Mouse (Mus musculus): Measurements from ENCODE around the gene 2810408A11Rik. TPM values are rescaled to one million over a fixed set of nuclear protein-coding genes. Genes with fewer than 3 reads are reported as not detected.

The 2810408A11Rik gene
- polyA plus RNA-seq, 1 experiment = 3.0 TPM

DNA sequence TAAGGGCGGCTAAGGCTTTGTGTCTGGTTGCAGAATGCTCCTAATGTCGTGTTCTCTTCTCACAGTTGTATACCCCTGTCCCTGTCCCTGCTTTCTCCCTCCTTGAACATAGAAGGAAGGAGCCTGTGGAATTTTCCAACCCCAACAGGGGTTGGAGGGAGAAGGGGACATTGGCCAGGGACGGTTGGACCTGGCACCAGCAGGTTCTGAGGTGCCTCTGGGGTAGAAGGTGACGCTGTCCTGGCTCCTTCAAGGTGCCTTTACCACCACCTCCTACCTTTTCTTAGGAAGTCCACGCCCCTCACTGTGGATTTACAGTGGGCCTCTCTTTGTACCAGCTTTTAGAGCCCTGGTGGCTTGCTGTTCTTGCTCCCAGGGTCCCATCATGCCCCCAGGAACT, 37.0 kb upstream of the 2810408A11Rik start:
- Histone ChIP-seq H3K27me3 (ENCODE audit: control insufficient read depth, insufficient read depth, insufficient read length) (peaks cover 48% of the 10 kb centered on the region), H3ac (ENCODE audit: control insufficient read depth, insufficient read length) (no peak overlapping the region), H3K36me3 (ENCODE audit: control insufficient read depth, insufficient read depth) (no peaks in the 10 kb centered on the region), H3K79me2 (ENCODE audit: control insufficient read depth, insufficient read depth) (no peaks in the 10 kb centered on the region), H3K4me2 (ENCODE audit: low read depth) (no peak overlapping the region), H3K4me3 (no peak overlapping the region)
- TF ChIP-seq MAX (IDR thresholded peaks at IDR 0.05; ENCODE audit: low read depth) (no peak), CEBPB (IDR thresholded peaks at IDR 0.05; ENCODE audit: insufficient read depth, poor library complexity, severe bottlenecking) (no peak), E2F4 (IDR thresholded peaks at IDR 0.05; ENCODE audit: insufficient read depth) (no peak), MYOG (IDR thresholded peaks at IDR 0.05; ENCODE audit: control insufficient read depth in 1 of 3, insufficient read depth in 1 of 3, insufficient read length in 2 of 3, low read depth in 2 of 3) (no peak), TCF3 (IDR thresholded peaks at IDR 0.05; ENCODE audit: insufficient read length, low read depth) (no peak), POLR2AphosphoS2 (IDR thresholded peaks at IDR 0.05; ENCODE audit: insufficient read length, low read depth) (no peak), MYOD1 (IDR thresholded peaks at IDR 0.05; ENCODE audit: control insufficient read depth in 1 of 3, insufficient read length in 2 of 3, low read depth in 2 of 3) (no peak), TCF12 (IDR thresholded peaks at IDR 0.05; ENCODE audit: insufficient read depth, poor library complexity, severe bottlenecking) (no peak), POLR2A (IDR thresholded peaks at IDR 0.05; ENCODE audit: insufficient read length, low read depth) (no peak), REST (IDR thresholded peaks at IDR 0.05; ENCODE audit: insufficient read depth, insufficient read length) (no peak), USF1 (IDR thresholded peaks at IDR 0.05; ENCODE audit: low read depth) (no peak), SRF (IDR thresholded peaks at IDR 0.05; ENCODE audit: control insufficient read depth, insufficient read length, low read depth) (no peak)

DNA sequence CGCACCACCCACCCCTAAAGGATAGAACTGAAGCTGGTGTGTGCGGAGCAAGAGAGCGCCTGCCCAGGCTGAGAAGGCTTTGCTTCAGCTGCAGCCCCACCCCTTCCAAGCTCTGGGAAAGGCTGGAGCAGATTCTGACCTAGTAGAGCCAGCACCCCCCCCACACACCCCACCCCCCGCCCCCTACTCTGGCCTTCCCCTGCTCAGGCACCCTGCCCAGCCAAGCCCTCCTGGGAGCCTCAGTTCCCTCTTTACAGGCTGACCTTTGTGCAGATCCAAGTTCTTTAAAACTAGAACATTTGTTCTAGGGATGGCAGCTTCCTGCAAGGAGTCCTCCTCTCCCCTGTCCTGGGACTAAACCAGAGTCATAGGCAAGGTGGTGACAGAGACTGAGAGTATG, 36.6 kb upstream of the 2810408A11Rik start:
- Histone ChIP-seq H3K4me2 (ENCODE audit: low read depth) (no peak overlapping the region), H3K27me3 (ENCODE audit: control insufficient read depth, insufficient read depth, insufficient read length) (peaks cover 48% of the 10 kb centered on the region), H3K4me3 (no peak overlapping the region), H3K36me3 (ENCODE audit: control insufficient read depth, insufficient read depth) (no peaks in the 10 kb centered on the region), H3K79me2 (ENCODE audit: control insufficient read depth, insufficient read depth) (no peaks in the 10 kb centered on the region), H3ac (ENCODE audit: control insufficient read depth, insufficient read length) (no peak overlapping the region)
- TF ChIP-seq CEBPB (IDR thresholded peaks at IDR 0.05; ENCODE audit: insufficient read depth, poor library complexity, severe bottlenecking) = no peak
- TF ChIP-seq MYOG (IDR thresholded peaks at IDR 0.05; ENCODE audit: control insufficient read depth in 1 of 3, insufficient read depth in 1 of 3, insufficient read length in 2 of 3, low read depth in 2 of 3) = no peak
- no peak for TF ChIP-seq MYOD1 (IDR thresholded peaks at IDR 0.05; ENCODE audit: control insufficient read depth in 1 of 3, insufficient read length in 2 of 3, low read depth in 2 of 3)
- no peak for TF ChIP-seq MAX (IDR thresholded peaks at IDR 0.05; ENCODE audit: low read depth)
- TF ChIP-seq TCF3 (IDR thresholded peaks at IDR 0.05; ENCODE audit: insufficient read length, low read depth) = no peak
- TF ChIP-seq USF1 (IDR thresholded peaks at IDR 0.05; ENCODE audit: low read depth) = no peak
- TF ChIP-seq REST (IDR thresholded peaks at IDR 0.05; ENCODE audit: insufficient read depth, insufficient read length) = no peak
- TF ChIP-seq POLR2AphosphoS2 (IDR thresholded peaks at IDR 0.05; ENCODE audit: insufficient read length, low read depth) = no peak

DNA sequence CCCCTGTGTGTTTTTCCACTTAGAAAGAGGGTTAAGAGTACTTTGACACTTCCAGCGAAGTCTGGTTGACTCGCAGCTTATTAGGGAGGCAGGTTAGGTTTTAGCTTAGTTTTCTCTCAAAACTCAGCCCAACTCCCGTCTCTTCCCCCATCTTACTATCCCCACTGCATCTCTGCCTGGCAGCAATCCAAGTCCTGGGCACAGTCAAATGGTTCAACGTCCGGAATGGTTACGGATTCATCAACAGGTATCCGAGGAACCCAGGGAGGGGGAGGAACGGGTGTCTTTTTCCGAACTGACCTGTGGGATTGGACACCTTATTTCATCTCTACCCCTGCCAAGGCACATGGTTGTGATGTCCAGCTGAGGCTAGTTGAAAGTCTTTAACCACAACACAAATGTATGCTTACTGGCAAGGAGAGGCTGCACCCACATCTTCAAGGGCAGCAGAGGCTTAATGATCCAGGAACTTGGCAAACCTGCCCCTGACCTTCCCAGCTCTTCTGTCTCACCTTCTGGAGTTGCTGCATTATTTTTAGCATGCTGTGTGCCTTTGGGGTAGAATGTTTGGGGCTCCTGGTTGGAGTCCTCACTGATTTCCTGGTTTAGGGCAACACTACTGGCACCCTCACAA, 36.0 kb upstream of the 2810408A11Rik start:
- peaks cover 48% of the 10 kb centered on the region for H3K27me3 ChIP-seq (ENCODE audit: control insufficient read depth, insufficient read depth, insufficient read length)
- TF ChIP-seq SRF (IDR thresholded peaks at IDR 0.05; ENCODE audit: control insufficient read depth, insufficient read length, low read depth) (no peak), TCF3 (IDR thresholded peaks at IDR 0.05; ENCODE audit: insufficient read length, low read depth) (no peak), REST (IDR thresholded peaks at IDR 0.05; ENCODE audit: insufficient read depth, insufficient read length) (no peak)

DNA sequence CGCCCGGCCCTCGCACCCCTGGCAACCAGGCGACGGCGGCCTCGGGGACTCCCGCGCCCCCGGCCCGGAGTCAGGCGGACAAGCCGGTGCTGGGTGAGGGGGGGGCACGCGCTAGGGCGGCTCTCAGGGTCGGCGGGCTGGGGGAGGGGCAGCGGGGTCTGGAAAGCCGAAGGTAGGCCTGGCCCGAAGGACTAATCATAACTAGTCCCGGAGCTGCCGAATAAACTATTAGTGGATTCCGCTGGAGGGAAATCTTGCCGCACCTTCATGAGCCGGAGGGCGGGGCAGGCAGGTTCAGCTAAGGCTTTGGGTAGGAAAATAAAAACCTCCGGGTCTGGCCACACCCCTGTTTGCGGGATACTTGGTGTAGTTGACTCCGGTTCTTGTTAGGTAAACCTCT, 35.4 kb upstream of the 2810408A11Rik start:
- no peak overlapping the region for H3ac ChIP-seq (ENCODE audit: control insufficient read depth, insufficient read length)
- no peak overlapping the region for H3K4me2 ChIP-seq (ENCODE audit: low read depth)
- no peaks in the 10 kb centered on the region for H3K36me3 ChIP-seq (ENCODE audit: control insufficient read depth, insufficient read depth)
- H3K4me3 ChIP-seq = no peak overlapping the region
- H3K79me2 ChIP-seq (ENCODE audit: control insufficient read depth, insufficient read depth) = no peaks in the 10 kb centered on the region
- TF ChIP-seq SRF (IDR thresholded peaks at IDR 0.05; ENCODE audit: control insufficient read depth, insufficient read length, low read depth) = no peak
- TF ChIP-seq TCF12 (IDR thresholded peaks at IDR 0.05; ENCODE audit: insufficient read depth, poor library complexity, severe bottlenecking) = no peak
- TF ChIP-seq USF1 (IDR thresholded peaks at IDR 0.05; ENCODE audit: low read depth) = no peak
- no peak for TF ChIP-seq MYOD1 (IDR thresholded peaks at IDR 0.05; ENCODE audit: control insufficient read depth in 1 of 3, insufficient read length in 2 of 3, low read depth in 2 of 3)
- TF ChIP-seq POLR2AphosphoS2 (IDR thresholded peaks at IDR 0.05; ENCODE audit: insufficient read length, low read depth) = no peak
- no peak for TF ChIP-seq CEBPB (IDR thresholded peaks at IDR 0.05; ENCODE audit: insufficient read depth, poor library complexity, severe bottlenecking)
- H3K27me3 ChIP-seq (ENCODE audit: control insufficient read depth, insufficient read depth, insufficient read length) = peaks cover 48% of the 10 kb centered on the region

More for the DNA sequence above, 36.0 kb upstream of the 2810408A11Rik start:
- Histone ChIP-seq H3K4me3 (no peak overlapping the region), H3K4me2 (ENCODE audit: low read depth) (no peak overlapping the region), H3K79me2 (ENCODE audit: control insufficient read depth, insufficient read depth) (no peaks in the 10 kb centered on the region), H3K36me3 (ENCODE audit: control insufficient read depth, insufficient read depth) (no peaks in the 10 kb centered on the region), H3ac (ENCODE audit: control insufficient read depth, insufficient read length) (no peak overlapping the region)

DNA sequence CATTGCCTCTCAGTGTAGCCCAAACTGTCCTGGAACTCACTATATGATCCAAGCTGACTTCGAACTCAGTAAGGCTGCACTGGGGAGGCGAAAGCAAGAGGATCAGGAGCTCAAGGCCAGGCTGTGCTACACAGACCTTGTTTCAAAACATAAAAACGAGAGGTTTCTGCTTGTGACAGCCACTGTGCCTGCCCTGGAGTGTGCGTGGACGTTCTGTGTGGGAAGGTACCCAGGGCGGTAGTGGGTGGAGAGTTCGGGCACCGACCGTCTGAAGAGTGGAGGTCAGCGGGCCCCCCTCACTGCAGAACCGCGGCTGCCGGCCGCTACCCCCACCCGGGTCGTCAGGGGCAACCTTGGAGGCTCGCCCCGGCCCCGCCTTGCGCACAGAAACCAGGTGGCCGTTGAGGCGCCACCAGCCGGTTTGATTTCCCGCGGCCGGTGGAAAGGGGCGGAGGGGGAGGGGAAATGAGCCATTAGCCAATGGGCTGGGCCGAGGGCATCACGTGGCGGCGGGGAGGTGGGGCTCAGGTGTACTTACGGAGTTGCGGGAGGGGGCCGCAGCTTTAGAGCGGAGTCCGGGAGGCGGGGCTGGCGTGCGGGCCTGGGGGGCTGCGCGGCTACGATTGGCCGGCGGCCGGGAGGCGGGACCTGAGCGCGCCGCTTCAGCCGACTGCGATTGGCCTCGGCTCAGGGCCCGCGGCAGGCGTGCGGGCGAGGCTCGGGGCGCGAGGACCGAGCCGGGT, 34.5 kb upstream of the 2810408A11Rik start, which contains the start of gene Ybx2:
Ybx2 (plus strand) TSS at position 660 of the 743 bp plus-strand sequence.
- TF ChIP-seq E2F4 (IDR thresholded peaks at IDR 0.05; ENCODE audit: insufficient read depth) = peak; percentile 90
- peak; percentile 88 for TF ChIP-seq USF1 (IDR thresholded peaks at IDR 0.05; ENCODE audit: low read depth)
- no peak for TF ChIP-seq POLR2AphosphoS2 (IDR thresholded peaks at IDR 0.05; ENCODE audit: insufficient read length, low read depth)
- no peak for TF ChIP-seq CEBPB (IDR thresholded peaks at IDR 0.05; ENCODE audit: insufficient read depth, poor library complexity, severe bottlenecking)
- H3K79me2 ChIP-seq (ENCODE audit: control insufficient read depth, insufficient read depth) = no peaks in the 10 kb centered on the region
- no peak within 1 kb of the TSS for H3K4me3 ChIP-seq
- H3ac ChIP-seq (ENCODE audit: control insufficient read depth, insufficient read length) = peak within 1 kb of the TSS; percentile 6
- H3K36me3 ChIP-seq (ENCODE audit: control insufficient read depth, insufficient read depth) = no peaks in the 10 kb centered on the region
- H3K27me3 ChIP-seq (ENCODE audit: control insufficient read depth, insufficient read depth, insufficient read length) = peaks cover 44% of the 10 kb centered on the region
- H3K4me2 ChIP-seq (ENCODE audit: low read depth) = peak within 1 kb of the TSS; percentile 90
